Mouse (Mus musculus) megakaryocyte-erythroid progenitor cell, adult 5-6 weeks (primary cell): ENCODE data around the gene Dab1. TPM values are rescaled to one million over a fixed set of nuclear protein-coding genes. Genes with fewer than 3 reads are reported as not detected.

Experiments
- ATAC-seq: replicated peaks from 2 replicates; pipeline ENCODE4 v1.8.0; 2016; ENCODE audit warnings: mild to moderate bottlenecking, inconsistent platforms; ENCODE audit not compliant: severe bottlenecking, poor library complexity, low FRiP score, low TSS enrichment
- total RNA-seq, 2 experiments: library from RNA; stranded (forward) in 1 of 2; stranded (reverse) in 1 of 2; fragments of 200-1000, 215-1000 nt in 1 of 2; fragments of >200 nt in 1 of 2; fragmentation: Nextera tagmentation in 1 of 2; gene quantifications; 2 replicates each; pipeline ENCODE4 v1.2.3; 2014 to 2017

The Dab1 gene
- total RNA-seq, 2 experiments from 2014 or later: not detected

DNA sequence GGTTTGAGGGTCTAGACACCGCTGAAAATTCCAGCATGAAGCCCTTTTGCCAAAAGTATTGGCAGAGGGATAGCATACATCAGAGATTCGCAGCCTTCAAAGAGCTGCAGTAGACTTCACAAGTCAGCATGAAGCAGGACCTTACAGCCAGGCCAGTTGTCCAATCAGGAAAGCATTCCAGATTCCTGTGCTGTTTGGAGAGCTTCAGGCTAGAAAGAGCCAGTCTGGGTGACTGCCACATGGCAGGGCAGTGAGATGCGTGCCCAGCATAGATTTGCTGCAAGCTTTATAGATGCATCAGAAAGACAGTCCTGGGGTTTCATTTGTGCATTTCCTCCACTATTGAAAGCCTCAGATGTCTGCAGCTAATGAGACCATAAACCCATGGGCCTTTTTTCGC lies 66.0 kb downstream of the Dab1 start:
- ATAC-seq: no peak

- no peak for ATAC-seq
These were observed 72.6 kb downstream of the Dab1 start for GRCm38 (mm10) chr4:103691717-103692116.

- ATAC-seq: no peak
These were observed 80.6 kb downstream of the Dab1 start for GRCm38 (mm10) chr4:103699755-103700154.

DNA sequence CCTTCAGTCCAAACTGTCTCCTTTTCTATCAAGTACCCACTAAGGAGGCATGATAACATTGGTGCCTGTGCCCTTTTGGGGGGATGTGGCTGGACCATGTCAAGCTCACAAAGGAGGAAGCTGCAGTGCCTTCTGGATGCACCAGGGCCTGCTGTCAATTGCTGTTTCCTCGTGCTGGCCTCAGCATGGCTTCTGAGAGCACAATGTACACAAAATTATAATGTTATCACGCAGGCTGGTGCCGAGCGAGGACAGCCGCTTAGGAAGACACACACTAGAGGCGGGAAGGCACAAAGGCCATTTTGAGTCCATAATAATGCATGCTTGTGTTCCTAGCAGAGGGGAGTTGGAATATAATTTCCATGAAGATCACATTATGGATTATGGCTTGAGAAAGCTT lies 81.2 kb downstream of the Dab1 start:
- no peak for ATAC-seq

DNA sequence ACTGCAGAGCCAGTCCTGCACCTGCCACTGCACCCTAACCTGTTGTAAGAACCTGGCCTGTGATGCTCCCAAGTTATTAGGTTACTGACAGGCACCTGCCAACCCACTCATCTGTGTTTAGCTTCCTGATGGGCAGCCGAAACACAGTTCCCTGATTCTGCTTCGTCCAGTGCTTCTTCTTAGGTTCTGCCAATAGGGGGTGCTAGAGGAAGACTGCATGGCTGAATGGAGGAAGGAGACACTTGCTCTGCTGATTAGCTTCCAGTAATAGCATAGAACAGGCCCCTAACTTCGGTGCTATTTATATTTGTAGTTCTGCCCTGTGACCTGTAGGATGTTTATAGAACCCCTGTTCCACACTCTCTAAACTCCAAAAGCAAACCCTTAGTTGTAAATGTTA lies 83.0 kb downstream of the Dab1 start:
- ATAC-seq: no peak

DNA sequence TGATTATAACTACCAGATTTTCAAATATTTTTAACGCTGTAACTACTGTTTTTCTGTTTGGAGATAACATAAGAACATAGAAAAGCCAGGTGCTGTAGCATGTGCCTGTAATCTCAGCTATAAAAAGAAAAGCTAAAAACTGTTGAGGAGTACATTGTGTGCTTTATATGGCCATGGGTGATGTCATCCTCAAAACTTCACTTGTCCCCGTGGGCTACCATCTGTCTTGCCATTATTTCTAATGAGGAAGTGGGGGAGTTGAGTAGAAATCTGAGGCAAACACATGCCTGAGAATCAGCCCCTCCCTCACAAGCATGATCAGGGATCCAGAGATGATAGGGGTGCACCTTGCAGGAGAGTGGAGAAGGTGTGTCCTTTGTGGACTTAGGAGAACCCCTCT lies 85.3 kb downstream of the Dab1 start:
- no peak for ATAC-seq

- ATAC-seq: no peak
These were observed 87.3 kb downstream of the Dab1 start for GRCm38 (mm10) chr4:103706501-103706900.

GRCm38 (mm10) chr4:103707140-103707539 lies 88.0 kb downstream of the Dab1 start:
- no peak for ATAC-seq

DNA sequence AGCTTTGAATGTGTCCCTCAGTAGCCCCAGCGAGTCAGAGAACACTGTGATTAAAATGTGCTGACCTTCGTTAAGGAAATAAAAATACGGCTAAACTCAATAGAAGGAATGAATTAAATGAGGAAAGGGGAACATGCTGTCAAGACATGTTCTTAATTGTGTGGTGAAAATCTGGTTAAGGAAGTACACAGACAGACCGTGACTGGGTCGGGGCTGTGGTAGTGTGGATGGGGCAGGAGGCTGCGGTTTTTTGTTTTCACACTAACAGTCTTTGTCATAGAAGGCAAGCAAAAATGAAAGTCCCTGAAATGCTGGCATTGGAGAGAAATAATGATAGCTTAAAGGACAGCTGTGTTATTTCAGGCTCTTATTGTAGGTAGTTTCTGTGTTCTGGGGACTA lies 92.2 kb downstream of the Dab1 start:
- no peak for ATAC-seq

- no peak for ATAC-seq
These were observed 94.8 kb downstream of the Dab1 start for GRCm38 (mm10) chr4:103713921-103714320.

DNA sequence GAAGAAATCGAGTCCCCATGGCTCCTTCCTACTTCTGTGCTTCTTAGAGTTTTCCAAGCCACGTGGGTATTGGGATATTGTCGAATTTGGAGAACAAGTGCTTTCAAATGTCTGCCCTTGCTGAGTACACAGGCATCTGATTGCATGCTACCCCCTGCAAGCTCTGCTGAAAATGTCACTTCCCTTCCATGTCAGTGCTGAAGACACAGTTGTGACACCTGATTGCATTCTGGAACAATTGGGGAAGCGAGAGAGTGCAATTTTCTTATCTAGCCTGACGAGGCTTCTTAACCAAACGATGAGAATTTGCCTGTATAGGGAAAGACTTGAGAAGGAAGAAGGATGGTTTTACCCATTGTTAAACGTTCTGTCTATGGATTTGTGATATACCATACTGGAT lies 95.8 kb downstream of the Dab1 start:
- ATAC-seq: no peak

DNA sequence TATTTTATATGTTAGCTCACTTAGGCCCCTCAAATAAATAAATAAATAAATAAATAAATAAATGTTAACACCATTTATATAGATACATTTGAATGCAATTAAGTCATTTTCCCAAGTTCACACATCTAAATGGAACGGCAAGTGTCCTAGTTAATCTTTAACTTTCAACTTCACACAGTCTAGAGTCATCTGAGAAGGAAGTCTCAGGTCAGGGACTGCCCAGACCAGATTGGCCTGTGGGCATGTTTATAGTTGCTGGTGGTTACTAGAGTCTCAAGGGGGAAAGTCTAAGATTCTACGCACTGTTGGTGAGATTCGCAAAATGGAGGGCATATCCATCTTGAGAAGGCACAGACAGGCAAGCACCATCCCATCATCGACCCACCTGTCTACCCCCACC lies 96.4 kb downstream of the Dab1 start:
- ATAC-seq: no peak

GRCm38 (mm10) chr4:103722738-103723137 lies 103.6 kb downstream of the Dab1 start:
- no peak for ATAC-seq

- ATAC-seq: no peak
These were observed 107.3 kb downstream of the Dab1 start for GRCm38 (mm10) chr4:103726486-103726885.

GRCm38 (mm10) chr4:103737185-103737584 lies 118.0 kb downstream of the Dab1 start:
- ATAC-seq: no peak

- no peak for ATAC-seq
These were observed 132.2 kb downstream of the Dab1 start for GRCm38 (mm10) chr4:103751249-103751855.

DNA sequence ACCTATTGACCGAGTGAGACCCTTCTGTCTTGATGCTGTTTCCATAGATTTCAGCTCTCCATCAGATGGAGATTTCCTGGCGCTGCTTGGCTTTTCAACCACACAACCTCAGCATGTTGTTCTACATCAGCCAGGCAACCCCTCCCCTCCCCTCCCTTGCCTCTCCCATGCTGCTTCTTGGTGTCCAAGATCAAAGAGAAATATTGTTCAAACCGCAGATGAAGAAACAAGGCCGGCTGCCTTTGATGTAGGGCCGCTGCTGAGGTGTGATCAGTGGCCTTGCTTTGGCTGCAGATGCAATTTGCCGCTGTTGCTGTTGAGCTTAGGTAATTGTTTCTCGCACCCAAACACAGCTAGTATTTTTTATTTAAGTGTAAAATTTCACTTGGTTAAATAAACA lies 135.4 kb downstream of the Dab1 start:
- ATAC-seq: no peak

- ATAC-seq: no peak
These were observed 138.1 kb downstream of the Dab1 start for GRCm38 (mm10) chr4:103757241-103757640.

GRCm38 (mm10) chr4:103762416-103762815 lies 143.3 kb downstream of the Dab1 start:
- ATAC-seq: no peak

DNA sequence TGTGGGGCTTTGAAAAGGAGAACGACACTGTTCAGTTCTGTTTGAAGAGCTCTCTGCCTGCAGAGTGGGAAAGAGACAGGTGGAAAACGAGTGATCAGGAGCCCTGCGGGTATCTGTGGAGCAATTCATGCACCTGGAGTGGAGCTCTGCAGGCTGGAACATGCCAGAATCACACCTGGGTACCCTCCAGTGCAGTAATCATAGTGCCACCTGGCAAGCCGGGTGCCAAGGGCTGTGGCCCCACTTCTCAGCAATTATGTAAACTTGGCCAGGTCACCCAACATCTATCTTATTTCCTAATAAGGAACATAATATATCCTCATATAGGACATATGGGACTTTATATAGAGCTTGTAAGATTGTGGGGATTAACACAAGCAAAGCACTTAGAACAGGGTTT lies 156.6 kb downstream of the Dab1 start:
- no peak for ATAC-seq

- ATAC-seq: no peak
These were observed 162.2 kb downstream of the Dab1 start for GRCm38 (mm10) chr4:103781398-103781797.
